Mouse (Mus musculus): ENCODE data around the gene Amn. TPM values are rescaled to one million over a fixed set of nuclear protein-coding genes. Genes with fewer than 3 reads are reported as not detected.

The Amn gene
- total RNA-seq (2023): 3.0 to 5.8 TPM (median 5.4 TPM) in 4 replicates

DNA sequence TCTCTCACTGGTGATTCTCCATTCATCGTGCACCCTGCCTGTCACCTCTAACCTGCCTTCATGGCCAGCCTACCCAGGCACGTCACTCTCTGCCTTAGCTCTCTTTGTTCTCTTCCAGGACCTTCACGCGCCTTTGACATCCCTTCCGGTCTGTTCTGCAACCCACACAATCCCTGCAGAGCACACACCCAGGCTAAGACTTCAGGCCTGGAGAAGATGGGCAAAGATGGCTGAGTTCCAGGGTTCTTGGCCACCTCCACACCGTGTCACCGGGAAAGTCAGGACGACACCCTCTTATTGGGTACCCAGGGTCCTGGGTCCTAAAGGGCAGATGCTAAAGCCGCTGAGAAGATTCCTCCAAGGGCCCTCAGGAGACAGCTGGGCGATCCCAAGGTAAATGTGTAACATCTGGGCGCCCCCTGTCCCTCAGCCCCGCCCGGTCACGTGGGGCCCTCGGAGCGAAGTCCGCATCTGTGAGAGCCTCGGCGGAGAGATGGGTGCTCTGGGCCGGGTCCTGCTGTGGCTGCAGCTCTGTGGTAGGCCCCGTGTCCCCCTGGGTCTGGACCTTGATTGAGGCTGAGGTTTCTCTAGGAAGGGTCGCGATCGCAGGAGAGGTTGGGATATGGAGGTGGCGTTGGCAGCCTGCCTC lies at the start of gene Amn:
Gene Amn (plus strand): TSS at position 467 of the 649 bp plus-strand sequence.

Other genes starting within 250 kb of the Amn start
- gene Rcor1, start 231.7 kb upstream of the Amn start, total RNA-seq (2023): 37.0 to 40.7 TPM (median 38.8 TPM) in 4 replicates
- 81.9 to 89.4 TPM (median 82.8 TPM) in 4 replicates for gene Traf3, start 104.7 kb upstream of the Amn start, total RNA-seq (2023)
- 0.76 TPM in 1 of 4 replicates, not detected in the others for gene 4930595D18Rik, start 86.6 kb upstream of the Amn start, total RNA-seq (2023)
- 11.6 to 13.2 TPM (median 12.3 TPM) in 4 replicates for gene Cdc42bpb, start 106.6 kb downstream of the Amn start, total RNA-seq (2023)
- not detected in 4 replicates for gene Lbhd2, start 135.7 kb downstream of the Amn start, total RNA-seq (2023)
- 0.73 TPM in 1 of 4 replicates, not detected in the others for gene Exoc3l4, start 145.9 kb downstream of the Amn start, total RNA-seq (2023)
- gene Tnfaip2, start 171.4 kb downstream of the Amn start, total RNA-seq (2023): 2.7 to 7.0 TPM (median 5.1 TPM) in 4 replicates
- gene Gm266, start 214.7 kb downstream of the Amn start, total RNA-seq (2023): not detected in 4 replicates

Data from B cell, adult 62 days (primary cell).